Comparison of ENCODE assay signal across 3 mouse cellular contexts in the genomic region with DNA sequence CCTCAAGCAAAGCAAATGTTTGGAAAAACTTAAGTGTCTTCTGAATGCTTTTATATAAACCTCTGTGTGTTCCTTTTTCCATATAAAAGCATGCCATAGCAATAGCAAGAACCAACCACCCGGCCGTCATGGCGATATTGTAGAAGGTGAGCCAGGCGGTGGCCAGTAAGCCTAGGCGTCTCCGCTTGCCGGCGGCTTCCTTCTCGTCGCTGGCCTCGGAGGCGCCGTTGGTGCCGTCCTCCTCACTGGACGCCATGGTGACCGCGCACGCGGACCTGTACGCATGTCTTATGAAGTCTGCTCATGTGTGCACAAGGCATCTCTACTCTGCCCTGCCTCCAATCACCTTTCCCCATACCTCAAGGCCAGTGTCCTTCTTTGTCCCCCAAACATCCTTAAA. TPM values are rescaled to one million over a fixed set of nuclear protein-coding genes. Genes with fewer than 3 reads are reported as not detected.
"Had no signal": no experiment of that assay in that cellular context is flagged by ENCODE, and none has a peak within 500 bp of the region (broad histone marks: within the 10 kb centered on the region; RNA-seq: fewer than 3 reads in every experiment).

No protein-coding gene starts in this region.

RNA-seq across cellular contexts. Expression of a gene that starts 44.0 kb away (rescaled TPM):
- total RNA-seq: monocyte, adult 5-6 weeks had no signal
- polyA plus RNA-seq: liver, embryonic 16.5 days; myocyte had no signal
